In the genomic region with DNA sequence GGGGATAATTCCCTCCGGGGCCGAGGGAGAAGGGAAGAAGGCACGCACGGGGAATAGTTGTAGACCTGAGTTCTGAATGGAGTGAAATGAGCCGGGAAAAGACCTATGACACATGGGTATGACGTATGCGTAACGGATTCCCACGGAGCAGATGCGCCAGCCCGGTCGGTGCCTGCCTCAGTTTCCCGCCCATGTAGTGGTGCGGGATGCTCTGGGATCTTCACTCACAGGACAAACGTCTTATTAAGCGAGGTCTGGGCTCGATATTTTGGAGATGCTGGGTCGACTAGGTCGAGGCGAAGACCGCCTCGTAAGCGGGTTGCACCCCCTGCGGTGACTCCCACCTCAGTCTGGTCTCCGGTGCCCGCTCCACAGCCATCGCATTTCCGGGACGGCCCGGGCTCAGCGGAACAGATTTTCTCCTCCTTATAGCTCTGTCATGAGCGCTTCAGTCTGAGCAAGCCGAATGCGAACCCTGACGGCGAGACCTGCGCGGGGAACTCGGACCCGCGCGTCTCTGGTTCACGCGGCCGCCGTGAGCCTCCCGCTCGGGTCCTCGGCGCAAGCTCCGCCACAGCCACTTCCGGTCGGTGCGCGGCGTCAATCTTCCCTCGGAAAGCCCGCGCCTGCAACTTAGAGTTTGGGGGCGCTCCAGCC, we compare ENCODE assay signal across 8 mouse cellular contexts. TPM values are rescaled to one million over a fixed set of nuclear protein-coding genes. Genes with fewer than 3 reads are reported as not detected.
DNase-seq lines count a peak whose midpoint lies in the region; ATAC-seq and TF ChIP-seq lines count a peak whose summit lies in the region.

Gene Zdhhc6, minus strand, starts transcription at position 581 of the 657 bp plus-strand sequence.

- H3K4me1 ChIP-seq in embryonic facial prominence, embryonic 11.5 days (ENCODE audit: control insufficient read depth, insufficient read depth, low read length): no peaks in the 10 kb centered on the region; the same call in 1 of the 2 replicates
- peaks cover 16% of the 10 kb centered on the region for H3K4me1 ChIP-seq in intestine, embryonic 16.5 days (ENCODE audit: control insufficient read depth, insufficient read depth, low read length)
- H3K4me1 ChIP-seq in small intestine, adult 2 months (ENCODE audit: control insufficient read depth, insufficient read depth, insufficient read length, low read length): no peaks in the 10 kb centered on the region

- H3K27ac ChIP-seq in embryonic facial prominence, embryonic 11.5 days (replicated peaks; ENCODE audit: low read depth, low read length): peak within 1 kb of the TSS; percentile 71
- peak within 1 kb of the TSS; percentile 87 for H3K27ac ChIP-seq in intestine, embryonic 16.5 days (ENCODE audit: low read length)
- peak within 1 kb of the TSS; percentile 87 for H3K27ac ChIP-seq in small intestine, adult 2 months (ENCODE audit: insufficient read depth, low read depth, low read length)

- no peaks in the 10 kb centered on the region for H3K9me3 ChIP-seq in embryonic facial prominence, embryonic 11.5 days (replicated peaks; ENCODE audit: control insufficient read depth, low read length)
- H3K9me3 ChIP-seq in intestine, embryonic 16.5 days (ENCODE audit: control insufficient read depth, low read length): no peaks in the 10 kb centered on the region

- peak within 1 kb of the TSS; percentile 84 for H3K4me2 ChIP-seq in embryonic facial prominence, embryonic 11.5 days (ENCODE audit: low read depth, low read length)
- peak within 1 kb of the TSS; percentile 83 for H3K4me2 ChIP-seq in intestine, embryonic 16.5 days (ENCODE audit: low read depth, low read length)

- WGBS in embryonic facial prominence, embryonic 11.5 days: under 1% methylated on average over 60 of the region's 60 CpGs
- WGBS in intestine, embryonic 16.5 days: under 1% methylated on average over 60 of the region's 60 CpGs
- under 1% methylated on average over 60 of the region's 60 CpGs for WGBS in small intestine, adult 2 months

- DNase-seq in adrenal gland, postnatal 14 days: peak; percentile 90
- peak; percentile 79 for DNase-seq in embryonic facial prominence, embryonic 11.5 days (ENCODE audit: low spot score)
- DNase-seq in gonadal fat pad, adult 2 months (ENCODE audit: low read depth): no peak
- peak; percentile 80 to 91 for DNase-seq in left cerebral cortex, postnatal 10 days (ENCODE audit: extremely low spot score in 1 of 2, low spot score in 2 of 2)
- DNase-seq in retina, postnatal 1 day: no peak

- TF ChIP-seq POLR2A in small intestine, adult 2 months (IDR thresholded peaks at IDR 0.05; ENCODE audit: low read depth, low read length): no peak; the same call in 1 of the 2 replicates

- no peaks in the 10 kb centered on the region for H3K27me3 ChIP-seq in embryonic facial prominence, embryonic 11.5 days (ENCODE audit: control insufficient read depth, insufficient read depth, low read length)
- no peaks in the 10 kb centered on the region for H3K27me3 ChIP-seq in intestine, embryonic 16.5 days (replicated peaks; ENCODE audit: control insufficient read depth, insufficient read depth, low read length)
- no peaks in the 10 kb centered on the region for H3K27me3 ChIP-seq in small intestine, adult 2 months (ENCODE audit: control insufficient read depth, insufficient read depth, low read length)

- peak within 1 kb of the TSS; percentile 90 for H3K9ac ChIP-seq in embryonic facial prominence, embryonic 11.5 days (replicated peaks; ENCODE audit: low read length)
- peak within 1 kb of the TSS; percentile 93 for H3K9ac ChIP-seq in intestine, embryonic 16.5 days (ENCODE audit: low read depth, low read length)

- TF ChIP-seq CTCF in small intestine, adult 2 months (IDR thresholded peaks at IDR 0.05; ENCODE audit: extremely low read depth, insufficient read length, insufficient replicate concordance, low read depth, low read length): no peak

- intact Hi-C loops in left cerebral cortex, postnatal 10 days (cut with DNase I): no loop called here

- no peaks in the 10 kb centered on the region; the same call in 1 of the 2 replicates for H3K36me3 ChIP-seq in embryonic facial prominence, embryonic 11.5 days (replicated peaks; ENCODE audit: control insufficient read depth, insufficient read depth, low read depth, low read length)
- H3K36me3 ChIP-seq in intestine, embryonic 16.5 days (ENCODE audit: control insufficient read depth, insufficient read depth, low read length): no peaks in the 10 kb centered on the region
- peaks cover 8% of the 10 kb centered on the region for H3K36me3 ChIP-seq in small intestine, adult 2 months (ENCODE audit: control insufficient read depth, insufficient read depth, low read length)

- peak within 1 kb of the TSS; percentile 86 for H3K4me3 ChIP-seq in embryonic facial prominence, embryonic 11.5 days (ENCODE audit: low read depth, low read length)
- peak within 1 kb of the TSS; percentile 95 for H3K4me3 ChIP-seq in intestine, embryonic 16.5 days (ENCODE audit: low read length)
- H3K4me3 ChIP-seq in small intestine, adult 2 months (ENCODE audit: low read depth, low read length): peak within 1 kb of the TSS; percentile 91

- ATAC-seq in embryonic facial prominence, embryonic 11.5 days (replicated peaks; ENCODE audit: insufficient number of reproducible peaks, low FRiP score, low TSS enrichment, low read depth): peak; percentile 75
- peak; percentile 72 for ATAC-seq in intestine, embryonic 16.5 days
- peak; percentile 82 for ATAC-seq in megakaryocyte progenitor cell, adult 5-6 weeks (replicated peaks; ENCODE audit: poor library complexity)

RNA-seq across cellular contexts. Expression of gene Zdhhc6, which starts in this region (rescaled TPM):
- 39.2 and 41.2 TPM in 2 replicates for total RNA-seq in adrenal gland, postnatal 14 days (2021)
- polyA plus RNA-seq in embryonic facial prominence, embryonic 11.5 days (2014; fragmentation: Nextera tagmentation; extraction: Ambion mirVana): 104 and 106 TPM in 2 replicates
- 14.9 and 19.3 TPM in 2 replicates for polyA plus RNA-seq in gonadal fat pad, adult 2 months (2012; rRNA removed)
- 92.7 and 101 TPM in 2 replicates for polyA plus RNA-seq in intestine, embryonic 16.5 days (2015; fragmentation: Nextera tagmentation; extraction: Ambion mirVana)
- 10 to 100 TPM; 25.6 to 26.8 TPM for total RNA-seq in left cerebral cortex, postnatal 10 days (2021)
- 50.1 and 69.2 TPM in 2 replicates for total RNA-seq in megakaryocyte progenitor cell, adult 5-6 weeks (2015)
- total RNA-seq in megakaryocyte progenitor cell, adult 5-6 weeks (2017): 58.0 and 64.9 TPM in 2 replicates
- 2.6 and 3.6 TPM in 2 replicates for polyA plus RNA-seq in small intestine, adult 2 months (2012; rRNA removed)

Comparison
In these comparisons a context has a peak if more than half of its experiments do, and no peak if none do; other contexts are left out.
1. DNase-seq: peak in adrenal gland, postnatal 14 days (single experiment), embryonic facial prominence, embryonic 11.5 days (single experiment) and left cerebral cortex, postnatal 10 days (2 of 2); none in gonadal fat pad, adult 2 months (single experiment) and retina, postnatal 1 day (single experiment).
2. Peak in every context shown above with its lines, with median percentiles within 50 percentile points of each other: ATAC-seq, H3K27ac ChIP-seq and H3K4me3 ChIP-seq.